Mouse (Mus musculus): ENCODE measurements at regions not wholly inside any gene's neighbourhood (a gene's known extent, or its start where the extent isn't known, plus 50 kb on each side); places are given as distances from the start of the nearest gene placed in this dataset.
A peak's percentile ranks its signal among the peaks of the same experiment; 100 is the strongest.

DNA sequence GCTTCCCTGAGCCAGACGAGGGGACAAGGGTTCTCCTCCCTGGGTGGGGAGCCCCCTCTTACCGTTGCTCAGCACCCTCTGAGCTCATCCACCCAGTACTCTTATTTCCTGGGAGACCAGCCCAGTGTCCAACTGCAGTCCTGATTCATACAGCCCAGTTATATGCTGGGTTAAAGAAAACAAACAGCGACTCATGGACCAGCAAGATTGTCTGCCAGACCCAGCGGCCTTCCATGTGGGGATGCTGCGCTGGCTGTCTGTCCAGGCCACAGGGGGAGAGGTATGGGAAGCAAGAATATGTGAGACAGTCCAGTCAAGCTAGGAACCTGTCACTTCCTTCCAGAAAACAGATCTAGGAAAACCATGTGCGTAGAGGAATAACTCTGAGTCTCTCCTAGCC is 117.3 kb upstream of the 1600014C23Rik start:
- peaks cover 7% of the 10 kb centered on the region for H3K9me3 ChIP-seq (ENCODE audit: control insufficient read depth, low read length)
- no peaks in the 10 kb centered on the region for H3K36me3 ChIP-seq (ENCODE audit: control insufficient read depth, insufficient read depth, low read length)
- H3K4me3 ChIP-seq (ENCODE audit: low read depth, low read length) = no peak overlapping the region
- H3K27me3 ChIP-seq (ENCODE audit: control insufficient read depth, insufficient read depth, low read length) = no peaks in the 10 kb centered on the region
- 89% methylated on average over 6 of the region's 6 CpGs for WGBS
- no peak overlapping the region for H3K4me2 ChIP-seq (ENCODE audit: low read depth, severe bottlenecking)
- ATAC-seq (ENCODE audit: insufficient number of reproducible peaks, low FRiP score, low TSS enrichment, low read depth) = no peak
- DNase-seq (ENCODE audit: low spot score) = no peak
- no peak overlapping the region for H3K27ac ChIP-seq (replicated peaks; ENCODE audit: low read depth, low read length)
- peaks cover 7% of the 10 kb centered on the region for H3K4me1 ChIP-seq (ENCODE audit: control insufficient read depth, insufficient read depth, low read length)
- no peak overlapping the region for H3K9ac ChIP-seq (ENCODE audit: low read length)

DNA sequence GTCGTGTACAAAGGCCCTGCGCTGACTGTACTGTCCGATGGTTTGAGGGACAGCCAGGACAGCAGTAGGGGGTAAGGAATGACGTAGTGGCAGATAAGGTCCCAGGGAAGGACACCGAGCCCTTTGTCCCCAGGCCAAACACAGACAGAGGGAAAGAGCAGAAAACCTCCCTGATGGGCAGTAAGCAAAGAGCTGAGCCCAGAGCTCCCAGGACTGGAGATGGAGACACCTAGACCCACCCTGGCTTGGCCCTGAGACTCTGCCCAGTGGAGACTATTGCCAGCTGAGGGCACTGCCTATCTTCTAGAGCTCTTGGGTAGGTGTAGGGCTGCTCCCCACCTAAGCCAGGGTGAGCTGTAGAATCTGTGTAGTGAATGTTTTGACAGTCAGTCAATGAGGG is 116.5 kb upstream of the 1600014C23Rik start:
- no peak overlapping the region for H3K9ac ChIP-seq (ENCODE audit: low read length)
- no peak overlapping the region for H3K4me2 ChIP-seq (ENCODE audit: low read depth, severe bottlenecking)
- no peak overlapping the region for H3K27ac ChIP-seq (replicated peaks; ENCODE audit: low read depth, low read length)
- no peaks in the 10 kb centered on the region for H3K36me3 ChIP-seq (ENCODE audit: control insufficient read depth, insufficient read depth, low read length)
- H3K4me1 ChIP-seq (ENCODE audit: control insufficient read depth, insufficient read depth, low read length) = no peaks in the 10 kb centered on the region; the same call in 1 of the 2 replicates
- ATAC-seq (ENCODE audit: insufficient number of reproducible peaks, low FRiP score, low TSS enrichment, low read depth) = no peak
- DNase-seq (ENCODE audit: low spot score) = no peak
- 93% methylated on average over 5 of the region's 5 CpGs for WGBS
- peaks cover 8% of the 10 kb centered on the region for H3K9me3 ChIP-seq (ENCODE audit: control insufficient read depth, low read length)
- H3K27me3 ChIP-seq (ENCODE audit: control insufficient read depth, insufficient read depth, low read length) = no peaks in the 10 kb centered on the region
- H3K4me3 ChIP-seq (ENCODE audit: low read depth, low read length) = no peak overlapping the region

DNA sequence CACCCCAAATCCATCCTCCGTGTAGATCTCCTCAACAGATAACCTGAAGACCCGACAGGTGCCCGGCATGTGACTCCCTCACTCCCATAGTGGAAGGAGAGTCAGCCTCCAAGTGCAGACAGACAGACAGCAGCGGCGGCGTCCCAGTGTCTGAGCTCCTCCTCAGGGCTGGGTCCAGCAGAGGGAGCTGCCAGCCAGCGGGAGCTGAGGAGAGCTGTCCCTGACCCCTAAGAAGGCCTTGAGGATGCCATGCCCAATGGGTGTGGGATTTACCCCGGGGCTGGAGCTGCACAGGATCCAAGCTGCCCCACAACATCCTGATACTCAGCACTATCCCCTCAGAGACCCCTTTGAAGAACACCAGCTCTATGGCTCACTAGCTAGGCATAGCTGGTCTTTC is 115.0 kb upstream of the 1600014C23Rik start:
- Histone ChIP-seq H3K9me3 (ENCODE audit: control insufficient read depth, low read length) (peaks cover 8% of the 10 kb centered on the region), H3K4me1 (ENCODE audit: control insufficient read depth, insufficient read depth, low read length) (no peaks in the 10 kb centered on the region), H3K27ac (replicated peaks; ENCODE audit: low read depth, low read length) (no peak overlapping the region), H3K4me3 (ENCODE audit: low read depth, low read length) (no peak overlapping the region), H3K27me3 (ENCODE audit: control insufficient read depth, insufficient read depth, low read length) (no peaks in the 10 kb centered on the region), H3K9ac (ENCODE audit: low read length) (no peak overlapping the region), H3K4me2 (ENCODE audit: low read depth, severe bottlenecking) (no peak overlapping the region), H3K36me3 (ENCODE audit: control insufficient read depth, insufficient read depth, low read length) (no peaks in the 10 kb centered on the region)
- WGBS = 25% methylated on average over 8 of the region's 8 CpGs
- DNase-seq (ENCODE audit: low spot score) (no peak), ATAC-seq (ENCODE audit: insufficient number of reproducible peaks, low FRiP score, low TSS enrichment, low read depth) (peak; percentile 21; the same call in 1 of the 2 replicates)

DNA sequence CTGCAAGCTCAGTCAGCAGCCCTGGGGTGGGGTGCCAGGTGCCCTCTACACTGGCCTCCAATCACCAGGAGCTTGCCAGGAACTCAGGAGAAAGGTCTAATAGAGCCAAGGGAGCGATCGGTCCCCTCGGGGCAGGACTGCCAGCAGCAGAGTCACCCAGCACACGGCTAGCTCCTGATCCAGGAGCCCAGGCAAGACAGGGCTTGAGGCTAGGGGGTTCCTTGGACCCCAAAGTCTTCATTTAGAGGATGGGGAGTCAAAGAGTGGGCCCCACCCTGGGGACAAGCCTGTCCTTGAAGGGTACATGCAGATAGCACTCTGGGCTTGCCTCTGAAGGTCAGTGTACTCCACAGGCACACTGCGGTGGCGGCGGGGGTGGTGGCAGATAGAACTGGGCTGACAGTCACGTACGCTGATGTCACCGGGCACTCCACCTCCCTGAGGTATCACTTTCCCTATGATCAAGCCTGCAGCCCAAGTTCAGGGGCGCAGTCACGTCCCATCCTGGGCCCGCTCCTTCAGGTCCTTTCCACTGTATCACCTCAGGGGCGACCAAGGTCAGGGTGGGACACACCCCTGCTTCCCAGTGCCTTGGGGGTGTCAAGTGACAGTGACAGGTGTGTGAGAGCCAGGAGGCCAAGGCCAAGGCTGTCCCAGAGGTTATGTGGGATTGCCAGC is 114.2 kb upstream of the 1600014C23Rik start:
- WGBS = 94% methylated on average over 14 of the region's 14 CpGs
- H3K36me3 ChIP-seq (ENCODE audit: control insufficient read depth, insufficient read depth, low read length) = no peaks in the 10 kb centered on the region
- H3K4me2 ChIP-seq (ENCODE audit: low read depth, severe bottlenecking) = no peak overlapping the region
- DNase-seq (ENCODE audit: low spot score) (no peak), ATAC-seq (ENCODE audit: insufficient number of reproducible peaks, low FRiP score, low TSS enrichment, low read depth) (no peak)
- H3K9me3 ChIP-seq (ENCODE audit: control insufficient read depth, low read length) = peaks cover 8% of the 10 kb centered on the region
- H3K4me1 ChIP-seq (ENCODE audit: control insufficient read depth, insufficient read depth, low read length) = no peaks in the 10 kb centered on the region
- H3K4me3 ChIP-seq (ENCODE audit: low read depth, low read length) = no peak overlapping the region
- no peaks in the 10 kb centered on the region for H3K27me3 ChIP-seq (ENCODE audit: control insufficient read depth, insufficient read depth, low read length)
- no peak overlapping the region for H3K9ac ChIP-seq (ENCODE audit: low read length)
- no peak overlapping the region for H3K27ac ChIP-seq (replicated peaks; ENCODE audit: low read depth, low read length)

GRCm38 (mm10) chr17:45845832-45846231 is 112.2 kb upstream of the 1600014C23Rik start:
- ATAC-seq (ENCODE audit: insufficient number of reproducible peaks, low FRiP score, low TSS enrichment, low read depth) = no peak
- no peak overlapping the region for H3K4me3 ChIP-seq (ENCODE audit: low read depth, low read length)
- no peaks in the 10 kb centered on the region for H3K4me1 ChIP-seq (ENCODE audit: control insufficient read depth, insufficient read depth, low read length)
- H3K9me3 ChIP-seq (ENCODE audit: control insufficient read depth, low read length) = peaks cover 8% of the 10 kb centered on the region
- H3K27me3 ChIP-seq (ENCODE audit: control insufficient read depth, insufficient read depth, low read length) = no peaks in the 10 kb centered on the region
- H3K36me3 ChIP-seq (ENCODE audit: control insufficient read depth, insufficient read depth, low read length) = no peaks in the 10 kb centered on the region
- no peak overlapping the region for H3K27ac ChIP-seq (replicated peaks; ENCODE audit: low read depth, low read length)
- no peak overlapping the region for H3K9ac ChIP-seq (ENCODE audit: low read length)
- DNase-seq (ENCODE audit: low spot score) = no peak
- WGBS = 86% methylated on average over 5 of the region's 5 CpGs
- no peak overlapping the region for H3K4me2 ChIP-seq (ENCODE audit: low read depth, severe bottlenecking)

- Histone ChIP-seq H3K4me2 (ENCODE audit: low read depth, severe bottlenecking) (no peak overlapping the region), H3K27me3 (ENCODE audit: control insufficient read depth, insufficient read depth, low read length) (no peaks in the 10 kb centered on the region), H3K4me3 (ENCODE audit: low read depth, low read length) (no peak overlapping the region), H3K36me3 (ENCODE audit: control insufficient read depth, insufficient read depth, low read length) (no peaks in the 10 kb centered on the region), H3K27ac (replicated peaks; ENCODE audit: low read depth, low read length) (no peak overlapping the region), H3K9ac (ENCODE audit: low read length) (no peak overlapping the region), H3K9me3 (ENCODE audit: control insufficient read depth, low read length) (0 out of 2 replicates have a peak, but pooled peaks cover 2% of the 10 kb centered on the region), H3K4me1 (ENCODE audit: control insufficient read depth, insufficient read depth, low read length) (no peaks in the 10 kb centered on the region)
- WGBS = 67% methylated on average over 7 of the region's 7 CpGs
- DNase-seq (ENCODE audit: low spot score) (no peak), ATAC-seq (ENCODE audit: insufficient number of reproducible peaks, low FRiP score, low TSS enrichment, low read depth) (no peak)
Observed at GRCm38 (mm10) chr17:45836731-45837130, 103.1 kb upstream of the 1600014C23Rik start.

- no peaks in the 10 kb centered on the region for H3K27me3 ChIP-seq (ENCODE audit: control insufficient read depth, insufficient read depth, low read length)
- H3K27ac ChIP-seq (replicated peaks; ENCODE audit: low read depth, low read length) = no peak overlapping the region
- H3K4me3 ChIP-seq (ENCODE audit: low read depth, low read length) = no peak overlapping the region
- ATAC-seq (ENCODE audit: insufficient number of reproducible peaks, low FRiP score, low TSS enrichment, low read depth) (no peak), DNase-seq (ENCODE audit: low spot score) (no peak)
- H3K4me2 ChIP-seq (ENCODE audit: low read depth, severe bottlenecking) = no peak overlapping the region
- WGBS = 75% methylated on average over 7 of the region's 7 CpGs
- 0 out of 2 replicates have a peak, but pooled peaks cover 5% of the 10 kb centered on the region for H3K9me3 ChIP-seq (ENCODE audit: control insufficient read depth, low read length)
- H3K9ac ChIP-seq (ENCODE audit: low read length) = no peak overlapping the region
- no peaks in the 10 kb centered on the region for H3K4me1 ChIP-seq (ENCODE audit: control insufficient read depth, insufficient read depth, low read length)
- no peaks in the 10 kb centered on the region for H3K36me3 ChIP-seq (ENCODE audit: control insufficient read depth, insufficient read depth, low read length)
Observed at GRCm38 (mm10) chr17:45836253-45836652, 102.6 kb upstream of the 1600014C23Rik start.

DNA sequence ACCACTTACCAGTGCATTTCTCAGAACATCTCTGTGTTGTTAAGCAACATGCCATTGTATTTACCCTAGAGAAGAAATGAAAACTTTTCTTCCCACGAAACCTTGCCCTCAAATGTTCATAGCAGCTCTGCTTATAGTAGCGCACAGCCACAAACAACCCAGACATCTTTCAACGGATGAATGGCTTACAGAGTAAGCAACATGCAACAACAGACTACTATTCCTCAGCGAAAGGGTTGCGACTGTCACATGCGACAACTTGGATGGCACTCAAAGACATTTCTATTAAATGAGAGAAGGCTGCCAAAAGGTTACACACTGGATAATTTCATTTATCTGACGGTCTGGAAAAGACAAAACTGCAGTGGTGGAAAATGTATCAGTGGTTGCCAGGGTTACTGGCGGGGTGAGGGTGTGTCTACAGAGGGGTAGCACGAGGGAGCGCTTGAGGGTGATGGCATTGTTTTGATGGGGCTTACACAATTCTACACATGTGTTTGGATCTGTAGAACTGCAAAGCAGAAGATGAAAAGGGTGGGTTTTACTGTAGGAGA is 101.0 kb upstream of the 1600014C23Rik start:
- H3K9ac ChIP-seq (ENCODE audit: low read length) = no peak overlapping the region
- no peak overlapping the region for H3K4me3 ChIP-seq (ENCODE audit: low read depth, low read length)
- no peaks in the 10 kb centered on the region for H3K27me3 ChIP-seq (ENCODE audit: control insufficient read depth, insufficient read depth, low read length)
- no peaks in the 10 kb centered on the region for H3K36me3 ChIP-seq (ENCODE audit: control insufficient read depth, insufficient read depth, low read length)
- DNase-seq (ENCODE audit: low spot score) = no peak
- H3K9me3 ChIP-seq (ENCODE audit: control insufficient read depth, low read length) = peaks cover 11% of the 10 kb centered on the region; the same call in 1 of the 2 replicates
- WGBS = 93% methylated on average over 10 of the region's 10 CpGs
- no peak overlapping the region for H3K27ac ChIP-seq (replicated peaks; ENCODE audit: low read depth, low read length)
- ATAC-seq (ENCODE audit: insufficient number of reproducible peaks, low FRiP score, low TSS enrichment, low read depth) = no peak
- H3K4me2 ChIP-seq (ENCODE audit: low read depth, severe bottlenecking) = no peak overlapping the region
- H3K4me1 ChIP-seq (ENCODE audit: control insufficient read depth, insufficient read depth, low read length) = no peaks in the 10 kb centered on the region

Data from limb, embryonic 11.5 days (tissue).